Mouse (Mus musculus) layer of hippocampus, adult 9-10 months (tissue): ENCODE data around the gene 9530068E07Rik.
"Not testable (repeated sequence)": the region's sequence is repeated elsewhere in the genome, so short reads cannot be mapped to it uniquely, and the experiment has no call there.

ENCODE experiments used
- DNase-seq: peaks from one replicate; pipeline ENCODE4 v3.0.0; 2022; ENCODE audit warnings: low spot score

9530068E07Rik gene

DNA sequence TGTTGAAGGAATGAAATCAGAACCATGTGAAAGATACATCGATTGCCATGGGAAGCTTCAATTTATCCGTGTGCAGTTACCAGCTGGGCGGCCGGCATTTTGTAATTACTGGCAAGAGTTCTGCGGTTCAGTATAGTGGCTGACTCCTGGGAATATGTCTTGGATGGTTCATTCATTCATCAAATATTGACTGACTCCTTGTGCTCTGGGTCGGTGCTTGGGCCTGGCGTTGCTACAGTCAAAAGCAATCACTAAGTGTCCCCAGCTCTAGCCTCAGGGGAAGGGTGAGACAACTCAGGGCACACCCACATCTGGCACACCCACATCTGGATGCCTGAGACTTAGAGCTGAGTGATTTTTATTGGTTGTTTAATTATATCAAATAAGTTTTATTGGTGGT, 22.4 kb upstream of the 9530068E07Rik start:
- DNase-seq: no peak

DNA sequence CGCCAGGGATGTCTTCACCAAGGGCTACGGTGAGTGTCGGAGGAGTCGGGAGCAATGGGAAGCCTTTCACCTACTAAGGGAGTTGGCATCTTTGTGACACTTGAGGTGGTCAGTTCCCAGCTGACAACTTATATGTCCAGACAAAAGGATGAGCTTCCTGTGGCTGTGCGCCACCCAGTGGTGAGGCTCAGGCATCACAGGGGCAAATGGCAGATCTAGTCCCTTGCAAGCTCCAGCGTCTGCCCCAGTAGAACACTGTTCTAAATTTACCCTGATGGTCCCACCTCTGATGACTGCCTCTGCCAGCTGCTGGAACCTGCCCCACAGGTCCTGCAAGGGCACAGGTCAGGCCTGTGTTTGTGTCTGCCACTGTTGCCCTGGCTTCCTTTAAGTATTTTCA, 21.9 kb upstream of the 9530068E07Rik start:
- no peak for DNase-seq

DNA sequence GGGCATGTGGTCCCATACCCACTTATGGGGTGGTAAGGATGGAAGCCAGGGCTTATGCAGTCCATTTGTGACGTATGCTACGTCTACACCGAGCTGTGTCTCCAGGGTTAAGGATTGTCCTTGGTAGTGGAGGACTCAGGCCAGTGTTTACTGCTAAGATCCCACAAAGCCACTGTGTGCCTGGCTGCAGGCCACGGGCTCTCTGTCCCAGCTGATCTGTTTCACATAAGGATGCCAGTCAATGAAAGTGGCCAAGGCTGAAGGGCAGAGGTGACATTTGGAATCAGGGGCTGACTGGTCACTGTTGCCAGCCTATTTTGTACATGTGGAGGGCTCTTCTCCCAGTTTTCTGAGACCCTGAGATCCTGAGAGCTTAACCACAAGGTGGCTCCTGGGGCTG, 18.6 kb upstream of the 9530068E07Rik start:
- no peak for DNase-seq

DNA sequence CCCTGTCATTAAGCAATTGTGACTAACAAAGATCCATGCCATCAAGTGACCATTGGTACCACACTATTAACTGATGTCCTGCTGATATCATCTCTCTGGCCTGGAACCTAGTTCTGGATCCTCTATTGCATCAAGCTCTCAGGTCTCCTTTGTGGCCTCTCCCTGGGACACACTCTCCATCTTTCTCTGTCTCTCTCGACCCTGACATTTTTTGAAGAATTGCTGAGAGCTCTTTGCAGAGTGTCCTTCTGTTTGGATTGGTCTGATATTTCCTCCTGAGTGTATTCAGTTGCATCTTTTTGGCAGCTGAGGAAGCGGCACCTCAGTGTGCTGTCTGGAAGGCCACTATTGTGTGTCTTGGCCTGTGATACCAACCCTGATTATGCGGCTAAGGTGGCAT, 17.0 kb upstream of the 9530068E07Rik start:
- no peak for DNase-seq

DNA sequence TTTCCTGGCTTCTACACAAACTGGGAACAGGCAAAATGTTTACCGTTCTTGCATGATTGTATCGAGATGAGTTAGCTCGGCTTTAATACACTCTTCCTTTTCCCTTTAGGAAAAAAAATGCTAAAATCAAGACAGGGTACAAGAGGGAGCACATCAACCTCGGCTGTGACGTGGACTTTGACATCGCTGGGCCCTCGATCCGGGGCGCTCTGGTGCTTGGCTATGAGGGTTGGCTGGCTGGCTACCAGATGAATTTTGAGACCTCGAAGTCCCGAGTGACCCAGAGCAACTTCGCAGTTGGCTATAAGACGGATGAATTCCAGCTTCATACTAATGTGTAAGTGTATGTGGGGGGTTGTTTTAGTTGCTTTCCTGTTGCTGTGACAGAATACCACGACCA, 12.5 kb upstream of the 9530068E07Rik start:
- no peak for DNase-seq

DNA sequence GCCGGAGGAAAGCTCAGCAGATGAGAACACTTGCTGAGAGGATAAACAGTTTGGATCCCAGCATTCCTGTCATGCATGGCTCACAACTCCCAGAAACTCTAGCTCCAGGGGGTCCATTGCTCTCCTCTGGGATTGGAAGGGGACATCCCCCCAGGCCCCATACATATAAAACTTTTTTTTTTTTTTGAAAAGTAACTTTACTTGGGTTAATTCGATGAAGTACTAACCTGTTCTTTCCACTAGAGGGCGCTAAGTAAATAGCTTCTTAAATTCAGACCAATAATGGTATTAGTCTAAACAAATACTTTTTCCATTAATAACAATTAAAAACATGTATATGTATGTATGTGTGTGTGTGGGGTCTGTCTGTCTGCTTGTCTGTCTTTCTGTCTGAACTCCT, 11.6 kb upstream of the 9530068E07Rik start:
- no peak for DNase-seq

DNA sequence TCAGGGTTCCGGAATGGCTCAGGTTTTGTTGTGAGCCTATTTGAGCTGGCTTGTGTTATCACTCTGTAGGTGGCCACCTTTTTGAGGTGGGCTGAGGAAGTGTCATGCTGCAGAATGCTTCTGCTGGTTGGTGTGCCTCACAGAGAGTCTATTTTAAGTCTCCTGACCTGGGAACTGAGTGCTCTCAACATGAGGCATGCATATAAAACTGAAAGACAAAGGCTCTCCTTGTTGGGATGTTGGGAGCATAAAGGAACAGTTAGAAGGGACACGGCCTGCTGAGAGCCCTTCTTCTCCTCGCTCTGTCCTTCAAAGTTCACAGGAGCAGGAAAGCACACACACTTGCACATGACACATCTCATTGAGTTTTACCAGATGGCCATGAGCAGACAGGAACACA, 9.3 kb upstream of the 9530068E07Rik start:
- DNase-seq: no peak

DNA sequence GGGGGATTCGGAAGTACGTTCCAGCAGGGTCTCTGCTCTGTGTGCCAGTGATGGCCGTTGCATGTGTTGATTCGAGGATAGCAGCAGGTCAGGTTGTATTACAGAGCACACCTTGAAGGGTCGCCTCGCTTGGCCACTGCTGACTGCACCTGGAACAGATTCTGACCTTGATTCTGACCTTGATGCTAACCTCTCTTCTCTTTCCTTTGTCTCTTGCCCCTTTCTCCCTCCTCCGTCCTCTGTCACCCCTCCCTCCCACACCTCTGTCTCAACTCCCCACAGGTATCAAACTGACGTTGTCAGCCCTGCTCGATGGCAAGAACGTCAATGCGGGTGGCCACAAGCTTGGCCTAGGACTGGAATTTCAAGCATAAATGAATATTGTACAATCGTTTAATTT, 8.1 kb upstream of the 9530068E07Rik start:
- no peak for DNase-seq

DNA sequence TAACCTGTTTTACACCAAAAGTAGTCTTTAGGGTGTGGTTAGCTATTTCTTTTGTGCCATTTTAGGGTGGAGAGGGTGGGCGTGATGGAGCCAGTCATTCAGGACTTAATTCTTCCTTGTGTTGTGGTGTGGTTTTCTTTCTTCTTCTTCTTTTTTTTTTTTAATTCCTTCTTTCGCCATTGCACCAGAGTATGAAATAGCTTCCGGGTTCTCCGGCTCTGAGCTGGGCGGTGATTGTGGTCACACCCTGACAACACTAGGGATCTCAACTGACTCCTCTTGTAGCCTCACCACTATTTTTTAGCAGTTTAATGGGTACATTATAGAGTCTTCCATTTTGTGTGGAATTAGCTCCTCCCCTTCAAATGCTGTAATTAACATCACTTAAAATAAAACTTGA, 7.2 kb upstream of the 9530068E07Rik start:
- not testable (repeated sequence) for DNase-seq

DNA sequence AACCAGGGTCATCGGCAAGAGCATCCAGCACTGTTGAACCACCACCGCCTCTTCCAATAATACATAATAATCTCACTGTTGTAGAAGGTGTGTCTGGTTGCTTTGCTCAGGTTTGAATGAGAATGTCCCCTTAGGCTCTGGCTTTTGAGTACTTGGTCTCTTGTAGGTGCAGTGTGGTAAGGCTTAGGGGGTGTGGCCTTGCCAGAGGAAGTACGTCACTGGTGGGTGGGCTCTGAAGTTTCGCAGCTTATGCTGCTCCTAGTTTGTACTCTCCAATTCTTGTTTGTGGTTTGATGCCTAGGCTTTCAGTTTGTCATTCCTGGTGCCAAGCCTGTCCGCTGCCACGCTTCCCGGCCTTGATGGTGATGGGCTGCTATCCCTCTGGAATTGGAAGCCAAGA, 6.3 kb upstream of the 9530068E07Rik start:
- no peak for DNase-seq

DNA sequence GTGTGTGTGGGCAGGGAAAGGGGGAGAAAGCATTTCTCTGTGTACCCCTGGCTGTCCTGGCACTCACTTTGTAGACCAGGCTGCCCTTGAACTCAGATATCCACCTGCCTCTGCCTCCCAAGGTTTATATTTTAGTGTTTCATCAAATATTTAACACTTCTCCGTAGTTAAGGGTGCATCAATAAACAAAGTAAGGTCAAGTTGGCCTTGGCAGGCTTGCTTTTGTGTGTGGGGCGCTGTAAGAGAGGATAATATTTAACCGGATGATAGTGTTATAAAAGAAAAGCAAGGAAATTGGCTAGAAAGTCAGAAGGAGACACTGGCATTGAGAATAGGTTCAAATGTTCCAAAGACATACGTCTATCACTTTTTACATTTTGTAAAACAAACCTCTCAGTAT, 1.7 kb upstream of the 9530068E07Rik start:
- DNase-seq: no peak

DNA sequence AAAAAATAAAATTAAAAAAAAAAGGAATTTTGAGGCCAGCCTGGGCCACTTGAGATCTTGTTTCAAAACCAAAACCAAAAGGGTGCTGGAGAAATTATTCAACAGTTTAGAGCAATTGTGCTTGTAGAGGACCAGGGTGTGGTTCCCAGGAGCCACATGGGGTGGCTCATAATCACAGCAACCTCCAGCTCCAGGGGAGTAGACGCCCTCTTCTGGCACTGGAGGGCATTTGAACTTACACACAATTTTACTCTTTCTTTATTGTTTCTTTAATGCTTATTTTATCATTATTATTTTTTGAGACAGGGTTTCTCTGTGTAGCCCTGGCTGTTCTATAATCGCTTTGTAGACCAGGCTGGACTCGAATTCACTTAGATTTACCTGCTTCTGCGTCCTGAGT, 885 bp upstream of the 9530068E07Rik start:
- DNase-seq: no peak

DNA sequence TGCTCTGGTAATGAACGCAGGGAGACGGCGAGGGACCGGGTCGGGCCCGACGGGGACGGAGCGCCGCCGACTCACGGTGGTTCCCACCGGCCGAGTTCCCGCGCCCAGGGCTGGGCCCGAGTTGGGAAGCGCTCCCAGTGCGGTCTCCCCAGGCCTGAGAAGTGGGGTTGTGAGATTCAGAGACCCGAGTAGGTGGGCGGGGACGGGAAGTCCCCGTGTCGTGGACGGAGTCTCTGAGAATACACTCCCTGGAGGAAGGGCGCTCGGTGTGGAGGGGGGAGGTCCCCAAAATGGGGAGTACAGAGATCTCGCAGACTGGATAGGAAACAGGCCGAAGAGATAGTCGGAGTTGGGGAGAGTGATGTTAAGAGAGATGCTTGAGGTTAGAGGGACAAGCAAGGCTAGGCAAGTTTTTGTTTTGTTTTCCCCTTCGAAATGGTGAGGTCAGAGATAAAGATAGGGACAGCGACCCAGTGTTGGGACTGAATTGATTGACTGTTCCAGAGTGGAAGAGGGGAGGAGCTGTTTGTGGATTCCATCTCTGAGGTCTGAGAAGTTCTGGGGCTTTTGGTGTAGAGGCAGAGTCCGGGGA, 465 bp downstream of the 9530068E07Rik start:
- DNase-seq: no peak

DNA sequence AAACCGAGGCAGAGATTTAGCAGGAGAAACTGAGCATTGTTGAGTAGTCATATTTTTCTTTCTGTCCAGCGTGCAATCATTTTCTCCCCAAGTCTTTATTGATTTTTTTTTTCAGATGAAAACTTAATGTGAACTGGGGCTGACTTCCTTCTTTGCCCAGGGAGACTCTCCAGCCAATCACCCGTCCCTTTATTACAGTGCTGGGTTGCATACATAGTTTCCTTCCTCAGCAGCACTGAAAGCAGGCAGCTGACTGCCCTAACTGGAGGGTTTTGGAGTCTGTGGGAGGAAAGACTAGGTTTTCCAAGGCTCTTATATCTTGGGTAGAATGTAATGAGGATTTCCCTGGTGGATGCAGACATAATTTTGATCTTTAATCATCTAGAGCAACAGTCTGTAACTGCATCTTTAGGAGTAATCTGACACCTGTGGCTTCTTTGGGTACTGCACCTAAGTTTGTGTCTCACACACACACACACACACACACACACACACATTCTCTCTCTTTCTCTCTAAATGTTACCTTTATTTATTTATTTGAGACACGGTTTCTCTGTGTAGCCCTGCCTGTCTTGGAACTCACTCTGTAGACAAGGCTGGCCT, 1.3 kb downstream of the 9530068E07Rik start:
- no peak for DNase-seq

DNA sequence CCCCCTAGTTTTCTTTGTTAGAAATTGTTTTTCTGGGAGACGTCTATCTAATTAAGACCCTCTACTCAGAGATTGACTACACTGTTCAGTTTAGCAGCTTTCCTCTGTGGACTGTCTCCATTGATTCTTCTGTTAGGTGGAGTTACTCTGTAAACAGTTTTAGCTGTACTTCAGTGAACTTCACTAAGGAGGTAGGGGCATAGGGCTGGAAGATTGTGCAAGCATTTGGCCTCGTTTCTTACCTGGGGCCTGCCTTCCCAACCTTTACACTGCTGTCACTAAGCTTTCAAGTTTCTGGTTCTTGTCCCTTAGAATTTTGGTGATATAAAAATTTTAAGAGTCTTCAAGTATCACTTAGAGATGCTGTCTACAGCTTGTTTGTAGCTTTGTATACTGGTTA, 5.2 kb downstream of the 9530068E07Rik start:
- no peak for DNase-seq

DNA sequence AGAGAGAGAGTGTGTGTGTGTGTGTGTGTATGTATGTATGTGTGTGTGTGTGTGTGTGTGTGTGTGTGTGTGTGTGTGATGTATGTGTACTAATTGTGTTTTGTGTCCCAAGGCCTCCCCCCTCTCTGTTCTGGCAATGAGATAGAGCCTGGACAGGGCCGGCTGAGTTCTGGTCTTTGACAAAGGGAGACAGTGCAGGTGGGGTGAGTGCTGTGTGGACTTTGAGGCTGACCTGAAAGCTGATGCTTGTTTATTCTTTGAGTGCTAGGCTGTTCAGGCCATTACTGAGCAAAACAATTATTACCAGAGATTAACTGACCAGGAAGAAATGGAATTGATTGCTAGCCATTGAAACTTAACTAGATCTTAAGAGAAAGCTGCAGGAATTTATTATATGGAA, 6.3 kb downstream of the 9530068E07Rik start:
- DNase-seq: no peak

DNA sequence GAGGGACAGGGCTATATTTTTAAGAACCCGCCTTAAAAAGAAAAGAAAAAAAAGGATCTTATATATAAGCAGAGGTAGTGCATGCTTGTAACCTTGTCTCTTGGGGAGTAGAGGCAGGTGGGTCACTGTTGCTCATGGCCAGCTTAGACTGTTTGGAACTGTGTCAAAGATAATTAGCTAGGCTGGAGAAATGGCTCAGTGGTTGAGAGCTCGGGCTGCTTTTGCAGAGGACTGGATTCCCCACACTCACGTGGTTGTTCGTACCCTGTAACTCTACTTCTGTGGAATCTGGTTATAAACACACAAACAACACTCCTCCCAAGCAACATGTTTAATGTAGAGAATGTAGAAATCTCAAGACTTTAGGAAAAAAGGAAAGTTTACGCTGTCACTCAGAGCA, 8.0 kb downstream of the 9530068E07Rik start:
- no peak for DNase-seq

DNA sequence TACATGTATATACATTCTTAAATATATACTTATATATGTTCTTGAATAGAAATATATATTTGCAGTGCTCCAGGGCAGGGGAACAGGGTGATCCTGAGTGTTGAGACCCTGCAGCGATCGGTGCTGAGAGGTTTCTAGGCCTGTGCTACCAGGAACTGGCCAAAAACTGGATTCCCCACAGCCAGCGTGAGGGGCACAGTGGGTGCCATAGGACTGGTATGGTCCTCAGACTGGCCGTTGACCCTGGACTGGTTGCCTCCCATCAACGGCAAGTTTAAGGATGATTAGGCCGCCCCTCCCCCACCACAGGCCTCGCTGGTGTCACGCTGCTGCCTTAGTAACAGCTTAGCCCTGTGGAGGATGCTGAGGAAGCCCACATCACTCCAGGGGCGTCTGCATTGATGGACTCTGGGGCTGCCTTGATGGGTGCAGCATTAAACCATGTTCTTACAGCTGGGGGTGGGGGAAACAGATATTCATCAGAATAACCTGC, 9.0 kb downstream of the 9530068E07Rik start:
- DNase-seq: no peak

DNA sequence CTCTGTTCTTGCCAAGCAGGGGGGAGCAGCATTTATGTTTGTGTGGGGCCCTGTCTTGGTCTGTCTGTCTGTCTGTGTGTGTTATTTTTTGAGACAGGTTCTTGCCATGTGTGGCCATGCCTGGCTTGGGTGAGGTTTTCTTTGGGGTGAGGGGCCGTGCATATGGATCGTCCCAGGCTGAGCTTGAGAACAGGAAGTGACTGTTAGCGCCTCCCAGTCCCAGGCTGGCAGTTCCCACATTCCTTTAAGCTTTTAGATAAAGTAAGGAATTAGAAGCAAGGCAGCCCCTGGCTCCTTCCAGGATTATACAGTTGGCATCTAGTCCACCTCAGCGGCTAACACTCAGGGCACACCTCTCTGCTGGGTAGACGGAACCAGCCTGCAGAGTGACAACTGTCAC, 13.1 kb downstream of the 9530068E07Rik start:
- no peak for DNase-seq

DNA sequence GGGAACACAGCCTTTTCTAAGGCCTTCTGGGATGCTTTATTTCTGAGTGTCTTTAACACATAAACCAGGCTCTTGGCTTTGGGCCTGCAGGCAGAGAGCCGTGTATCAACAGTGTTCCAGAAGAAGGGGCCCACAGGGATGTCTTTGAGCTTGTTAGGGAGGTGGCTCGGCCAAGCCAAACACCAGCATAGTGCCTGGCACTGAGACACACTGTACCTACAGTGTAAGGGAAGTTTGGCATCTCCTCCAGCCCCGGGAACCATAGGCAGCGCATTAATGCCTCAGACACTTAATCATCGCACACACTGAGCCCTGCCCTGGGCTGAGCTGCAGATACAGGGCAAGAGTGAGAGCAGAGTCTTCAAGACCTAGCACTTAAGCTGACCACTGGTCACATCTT, 22.1 kb downstream of the 9530068E07Rik start:
- no peak for DNase-seq

DNA sequence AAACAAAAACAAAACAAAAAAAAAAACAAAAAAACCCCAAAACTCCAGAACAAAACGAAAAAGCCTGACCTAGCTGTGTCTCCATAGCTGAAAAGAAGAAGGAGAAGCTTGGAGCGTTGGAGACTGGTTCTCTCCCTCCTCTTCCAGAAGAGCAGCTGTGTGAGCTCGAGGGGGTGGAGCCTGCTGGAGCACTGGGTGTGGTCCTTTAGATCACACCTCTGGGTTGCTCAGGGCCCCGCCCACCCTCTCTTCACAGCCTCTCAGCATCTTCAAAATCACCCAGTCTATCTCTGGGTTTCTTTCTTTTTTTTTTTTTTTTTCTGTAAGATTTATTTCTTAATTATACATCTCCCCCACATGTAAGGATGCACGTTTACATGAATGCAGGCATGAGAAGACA, 23.0 kb downstream of the 9530068E07Rik start:
- DNase-seq: no peak

DNA sequence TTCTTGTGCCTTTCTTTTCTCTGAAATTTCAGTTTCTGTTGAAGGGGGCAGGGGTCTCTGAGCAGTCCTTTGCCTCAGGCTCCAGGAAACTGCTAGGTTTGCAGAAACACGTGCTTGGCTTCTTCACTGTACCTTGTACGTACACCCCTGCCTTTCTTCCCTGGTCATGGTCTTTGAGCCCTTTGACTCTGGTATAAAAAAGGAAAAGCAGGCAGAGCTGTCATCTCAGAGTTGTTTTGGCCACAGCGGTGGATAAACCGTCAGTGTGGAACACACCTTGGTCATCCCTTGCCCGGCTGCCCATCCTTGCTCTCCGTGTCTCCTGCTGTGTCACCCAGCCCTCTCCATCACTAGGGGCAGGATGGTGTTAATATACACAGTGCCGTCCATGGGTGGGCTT, 23.6 kb downstream of the 9530068E07Rik start:
- no peak for DNase-seq

DNA sequence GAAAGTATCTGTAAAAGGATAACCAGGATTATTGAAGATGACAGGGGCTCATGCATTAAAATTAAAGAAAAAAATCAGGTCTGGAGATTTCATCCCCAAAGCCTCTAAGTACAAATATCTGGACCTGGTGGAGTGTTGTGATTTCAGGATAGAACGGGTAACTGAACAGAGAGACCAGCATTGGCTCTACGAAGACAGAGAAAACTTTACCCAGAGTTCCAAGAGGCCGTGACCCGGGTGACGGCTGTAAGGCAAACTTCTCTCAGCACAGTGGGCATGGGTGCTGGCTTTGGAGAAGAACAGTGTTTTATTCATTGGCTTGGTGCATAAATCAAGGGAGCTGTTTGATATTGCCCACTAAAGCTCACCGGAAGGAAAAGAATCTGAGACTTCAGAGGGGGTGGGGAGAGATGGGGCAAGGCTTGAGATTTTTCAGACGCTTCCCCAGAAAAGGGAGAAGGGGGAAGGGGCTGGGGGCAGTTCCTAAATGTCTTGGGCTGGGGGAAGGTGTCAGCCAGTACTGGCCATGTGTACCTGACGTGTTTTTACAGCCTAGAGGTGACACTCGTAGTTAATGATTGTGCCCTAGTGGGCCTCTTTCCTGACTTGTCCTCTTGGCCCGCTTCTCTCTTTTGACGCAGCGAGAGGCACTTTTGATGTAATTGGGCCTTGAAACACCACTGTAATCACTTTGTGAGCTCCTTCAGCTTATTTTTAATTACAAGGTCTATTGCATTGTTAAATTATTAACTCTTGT, 24.2 kb downstream of the 9530068E07Rik start:
- no peak for DNase-seq
